Mouse (Mus musculus): ENCODE measurements around the gene Gpr139. TPM values are rescaled to one million over a fixed set of nuclear protein-coding genes. Genes with fewer than 3 reads are reported as not detected.

Gene Gpr139
- polyA plus RNA-seq, 1 experiment from 2014 or later, result 0.05 TPM

GRCm38 (mm10) chr7:119181053-119181452 lies 3.4 kb downstream of the Gpr139 start:
- H3K4me2 ChIP-seq (ENCODE audit: low read length), result no peak overlapping the region
- H3K27ac ChIP-seq (replicated peaks in 1 of 2; ENCODE audit: control insufficient read depth in 1 of 2, insufficient read depth in 1 of 2, low read depth in 2 of 2, low read length in 2 of 2), result no peak overlapping the region
- H3K36me3 ChIP-seq (ENCODE audit: control insufficient read depth, insufficient read depth, low read length), result no peaks in the 10 kb centered on the region
- 68% methylated on average over 4 of the region's 4 CpGs for WGBS
- peaks cover 45% of the 10 kb centered on the region for H3K27me3 ChIP-seq (ENCODE audit: control insufficient read depth, insufficient read depth, low read length)
- peaks cover 0 to 3% of the 10 kb centered on the region in 2 experiments; a peak in 1 of 4 replicates for H3K4me1 ChIP-seq (ENCODE audit: control insufficient read depth in 2 of 2, insufficient read depth in 2 of 2, low read length in 2 of 2)
- H3K9ac ChIP-seq (ENCODE audit: low read length), result no peak overlapping the region
- no peak for ATAC-seq (ENCODE audit: insufficient number of reproducible peaks, insufficient read depth, low FRiP score, low read depth)
- H3K9me3 ChIP-seq (ENCODE audit: control insufficient read depth, low read length), result no peaks in the 10 kb centered on the region
- no peak overlapping the region for H3K4me3 ChIP-seq (ENCODE audit: control insufficient read depth in 1 of 2, insufficient read depth in 1 of 2, low read depth in 1 of 2, low read length in 2 of 2)

- Histone ChIP-seq H3K27me3 (ENCODE audit: control insufficient read depth, insufficient read depth, low read length) (no peaks in the 10 kb centered on the region), H3K36me3 (ENCODE audit: control insufficient read depth, insufficient read depth, low read length) (no peaks in the 10 kb centered on the region), H3K4me2 (ENCODE audit: low read length) (no peak overlapping the region), H3K9ac (ENCODE audit: low read length) (no peak overlapping the region), H3K4me1 (ENCODE audit: control insufficient read depth in 2 of 2, insufficient read depth in 2 of 2, low read length in 2 of 2) (no peaks in the 10 kb centered on the region), H3K4me3 (ENCODE audit: control insufficient read depth in 1 of 2, insufficient read depth in 1 of 2, low read depth in 1 of 2, low read length in 2 of 2) (no peak overlapping the region), H3K9me3 (ENCODE audit: control insufficient read depth, low read length) (no peaks in the 10 kb centered on the region), H3K27ac (replicated peaks in 1 of 2; ENCODE audit: control insufficient read depth in 1 of 2, insufficient read depth in 1 of 2, low read depth in 2 of 2, low read length in 2 of 2) (no peak overlapping the region)
- WGBS, result 90% methylated on average over 3 of the region's 3 CpGs
- no peak for ATAC-seq (ENCODE audit: insufficient number of reproducible peaks, insufficient read depth, low FRiP score, low read depth)
Observed at GRCm38 (mm10) chr7:119160015-119160414, 24.4 kb downstream of the Gpr139 start.

- Histone ChIP-seq H3K9ac (ENCODE audit: low read length) (no peak overlapping the region), H3K9me3 (ENCODE audit: control insufficient read depth, low read length) (no peaks in the 10 kb centered on the region), H3K4me3 (ENCODE audit: control insufficient read depth in 1 of 2, insufficient read depth in 1 of 2, low read depth in 1 of 2, low read length in 2 of 2) (no peak overlapping the region), H3K27me3 (ENCODE audit: control insufficient read depth, insufficient read depth, low read length) (no peaks in the 10 kb centered on the region), H3K27ac (replicated peaks in 1 of 2; ENCODE audit: control insufficient read depth in 1 of 2, insufficient read depth in 1 of 2, low read depth in 2 of 2, low read length in 2 of 2) (no peak overlapping the region), H3K36me3 (ENCODE audit: control insufficient read depth, insufficient read depth, low read length) (no peaks in the 10 kb centered on the region), H3K4me1 (ENCODE audit: control insufficient read depth in 2 of 2, insufficient read depth in 2 of 2, low read length in 2 of 2) (no peaks in the 10 kb centered on the region), H3K4me2 (ENCODE audit: low read length) (no peak overlapping the region)
- WGBS, result 65% methylated on average over 8 of the region's 8 CpGs
- ATAC-seq (ENCODE audit: insufficient number of reproducible peaks, insufficient read depth, low FRiP score, low read depth), result no peak
Observed at GRCm38 (mm10) chr7:119111771-119112170, 72.6 kb downstream of the Gpr139 start.

- H3K4me1 ChIP-seq (ENCODE audit: control insufficient read depth in 2 of 2, insufficient read depth in 2 of 2, low read length in 2 of 2), result no peaks in the 10 kb centered on the region
Observed at GRCm38 (mm10) chr7:119105878-119106277, 78.5 kb downstream of the Gpr139 start.

GRCm38 (mm10) chr7:119096583-119096982 lies 87.8 kb downstream of the Gpr139 start:
- Histone ChIP-seq H3K27me3 (ENCODE audit: control insufficient read depth, insufficient read depth, low read length) (no peaks in the 10 kb centered on the region), H3K9ac (ENCODE audit: low read length) (no peak overlapping the region), H3K4me1 (ENCODE audit: control insufficient read depth in 2 of 2, insufficient read depth in 2 of 2, low read length in 2 of 2) (no peaks in the 10 kb centered on the region), H3K27ac (replicated peaks in 1 of 2; ENCODE audit: control insufficient read depth in 1 of 2, insufficient read depth in 1 of 2, low read depth in 2 of 2, low read length in 2 of 2) (no peak overlapping the region), H3K4me3 (ENCODE audit: control insufficient read depth in 1 of 2, insufficient read depth in 1 of 2, low read depth in 1 of 2, low read length in 2 of 2) (no peak overlapping the region), H3K4me2 (ENCODE audit: low read length) (no peak overlapping the region), H3K9me3 (ENCODE audit: control insufficient read depth, low read length) (no peaks in the 10 kb centered on the region), H3K36me3 (ENCODE audit: control insufficient read depth, insufficient read depth, low read length) (no peaks in the 10 kb centered on the region)
- WGBS, result 64% methylated on average over 3 of the region's 3 CpGs
- ATAC-seq (ENCODE audit: insufficient number of reproducible peaks, insufficient read depth, low FRiP score, low read depth), result no peak

More at GRCm38 (mm10) chr7:119105878-119106277, 78.5 kb downstream of the Gpr139 start:
- H3K9ac ChIP-seq (ENCODE audit: low read length), result no peak overlapping the region
- no peak for ATAC-seq (ENCODE audit: insufficient number of reproducible peaks, insufficient read depth, low FRiP score, low read depth)
- WGBS, result 75% methylated on average over 4 of the region's 4 CpGs
- H3K4me2 ChIP-seq (ENCODE audit: low read length), result no peak overlapping the region
- H3K27me3 ChIP-seq (ENCODE audit: control insufficient read depth, insufficient read depth, low read length), result no peaks in the 10 kb centered on the region
- H3K36me3 ChIP-seq (ENCODE audit: control insufficient read depth, insufficient read depth, low read length), result no peaks in the 10 kb centered on the region
- no peak overlapping the region for H3K27ac ChIP-seq (replicated peaks in 1 of 2; ENCODE audit: control insufficient read depth in 1 of 2, insufficient read depth in 1 of 2, low read depth in 2 of 2, low read length in 2 of 2)
- no peaks in the 10 kb centered on the region for H3K9me3 ChIP-seq (ENCODE audit: control insufficient read depth, low read length)
- H3K4me3 ChIP-seq (ENCODE audit: control insufficient read depth in 1 of 2, insufficient read depth in 1 of 2, low read depth in 1 of 2, low read length in 2 of 2), result no peak overlapping the region

Other genes with a start within 250 kb of the Gpr139 start
- gene Gprc5b, start 189.4 kb downstream of the Gpr139 start, polyA plus RNA-seq (2014; fragmentation: Nextera tagmentation; extraction: Ambion mirVana), result 5.7 and 9.0 TPM in 2 replicates

Measured in heart, embryonic 14.5 days (tissue).